Mouse (Mus musculus) kidney, adult 2 months (tissue): ENCODE data around the gene Txndc17. TPM values are rescaled to one million over a fixed set of nuclear protein-coding genes. Genes with fewer than 3 reads are reported as not detected.

Experiments
- DNase-seq: peaks from one replicate; pipeline ENCODE4 v3.0.0; 2021
- H3K27ac ChIP-seq: fragments of 200-500 bp; 2 replicates; pipeline ENCODE4 v1.5.1; 2012; ENCODE audit warnings: low read depth, low read length, control low read depth, inconsistent platforms; ENCODE audit not compliant: insufficient read depth
- H3K27me3 ChIP-seq: fragments of 200-500 bp; replicated peaks from 2 replicates; pipeline ENCODE4 v1.6.1; 2012; ENCODE audit warnings: mild to moderate bottlenecking, moderate library complexity, low read length, inconsistent platforms; ENCODE audit not compliant: control insufficient read depth, insufficient read depth
- H3K36me3 ChIP-seq: fragments of 200-500 bp; 2 replicates; pipeline ENCODE4 v1.6.1; 2012; ENCODE audit warnings: mild to moderate bottlenecking, moderate library complexity, low read length, inconsistent platforms; ENCODE audit not compliant: control insufficient read depth, insufficient read depth
- H3K4me1 ChIP-seq: fragments of 200-500 bp; 2 replicates; pipeline ENCODE4 v1.6.1; 2011; ENCODE audit warnings: low read length; ENCODE audit not compliant: control insufficient read depth, insufficient read depth
- H3K4me3 ChIP-seq: fragments of 200-500 bp; 2 replicates; pipeline ENCODE4 v1.5.1; 2011; ENCODE audit warnings: mild to moderate bottlenecking, low read depth, low read length, control low read depth; ENCODE audit not compliant: insufficient read depth
- CTCF ChIP-seq: fragments of 200-500 bp; conservative IDR thresholded peaks from 2 replicates; pipeline ENCODE4 v1.5.1; 2011; ENCODE audit warnings: low read depth, mild to moderate bottlenecking, control low read depth, low read length, moderate library complexity, mixed read lengths; ENCODE audit not compliant: insufficient read depth, insufficient read length
- POLR2A ChIP-seq: fragments of 200-500 bp; IDR thresholded peaks from one replicate; pipeline ENCODE4 v1.6.1; 2011; ENCODE audit warnings: low read depth, low read length, control low read depth
- WGBS: fragments of 180-500 bp; shearing (Covaris S2); methylation state at CpG from one replicate; pipeline ENCODE4 v1.1.7; 2018; 5-methylcytosine and 5-hydroxymethylcytosine counted together
- polyA plus RNA-seq: library from polyadenylated mRNA; depleted of rRNA; stranded (reverse); fragments of >200 nt; gene quantifications from 2 replicates; pipeline ENCODE4 v1.2.3, GENCODE M21; 2012; rRNA removed

The Txndc17 gene
- polyA plus RNA-seq, 1 experiment = 149 TPM

- no peak for TF ChIP-seq POLR2A
- no peak for TF ChIP-seq CTCF
- whole genome bisulfite sequencing = 58% methylated on average over 5 of the region's 5 CpGs
- no peaks in the 10 kb centered on the region for H3K4me1 ChIP-seq
- H3K4me3 ChIP-seq = no peak overlapping the region
- no peak overlapping the region for H3K27ac ChIP-seq
- H3K36me3 ChIP-seq = no peaks in the 10 kb centered on the region
- no peak for DNase-seq
- H3K27me3 ChIP-seq = no peaks in the 10 kb centered on the region
These were observed 26.7 kb downstream of the Txndc17 start for GRCm38 (mm10) chr11:72234013-72234412.

DNA sequence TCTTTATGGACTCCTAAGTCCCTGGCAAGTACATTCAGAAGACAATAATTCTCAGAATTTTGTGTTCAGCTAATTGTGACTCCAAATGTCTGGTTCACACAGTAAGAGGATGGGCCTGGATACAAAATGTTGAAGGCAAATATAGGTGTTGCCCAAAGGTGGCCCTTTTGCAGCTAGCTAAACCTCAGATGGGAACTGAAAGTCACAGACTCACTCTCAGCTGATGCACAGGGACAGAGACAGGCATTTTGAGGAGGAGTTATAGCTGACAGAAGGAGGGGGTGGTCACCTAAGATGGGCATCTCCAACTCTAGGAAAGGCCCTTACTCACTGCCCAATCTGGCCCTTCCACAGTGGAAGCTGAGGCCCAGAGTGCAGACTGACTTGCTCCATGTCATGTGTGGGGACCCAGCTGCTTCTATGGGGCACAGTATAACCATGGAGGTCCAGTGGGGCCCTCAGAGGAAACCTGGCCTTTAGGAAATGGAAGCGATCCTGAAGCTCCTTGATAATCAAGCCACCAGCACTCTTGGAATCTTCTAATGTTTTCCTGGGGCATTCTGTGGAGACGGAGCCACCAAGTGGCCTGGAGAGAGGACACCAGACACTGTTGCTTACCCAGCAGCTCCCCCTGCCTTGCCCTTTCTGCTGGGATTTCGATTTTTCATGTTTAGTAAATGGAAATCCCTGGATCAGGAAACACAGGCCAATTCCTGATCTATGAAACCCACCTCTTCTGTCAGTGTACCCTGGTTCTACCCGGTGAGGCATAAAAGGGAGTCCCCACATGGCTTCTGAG, 32.9 kb downstream of the Txndc17 start:
- H3K4me1 ChIP-seq = no peaks in the 10 kb centered on the region
- H3K4me3 ChIP-seq = no peak overlapping the region
- no peak overlapping the region for H3K27ac ChIP-seq
- H3K36me3 ChIP-seq = no peaks in the 10 kb centered on the region
- 72% methylated on average over 4 of the region's 4 CpGs for WGBS
- no peak for TF ChIP-seq CTCF
- no peak for TF ChIP-seq POLR2A
- no peak for DNase-seq
- H3K27me3 ChIP-seq = no peaks in the 10 kb centered on the region

DNA sequence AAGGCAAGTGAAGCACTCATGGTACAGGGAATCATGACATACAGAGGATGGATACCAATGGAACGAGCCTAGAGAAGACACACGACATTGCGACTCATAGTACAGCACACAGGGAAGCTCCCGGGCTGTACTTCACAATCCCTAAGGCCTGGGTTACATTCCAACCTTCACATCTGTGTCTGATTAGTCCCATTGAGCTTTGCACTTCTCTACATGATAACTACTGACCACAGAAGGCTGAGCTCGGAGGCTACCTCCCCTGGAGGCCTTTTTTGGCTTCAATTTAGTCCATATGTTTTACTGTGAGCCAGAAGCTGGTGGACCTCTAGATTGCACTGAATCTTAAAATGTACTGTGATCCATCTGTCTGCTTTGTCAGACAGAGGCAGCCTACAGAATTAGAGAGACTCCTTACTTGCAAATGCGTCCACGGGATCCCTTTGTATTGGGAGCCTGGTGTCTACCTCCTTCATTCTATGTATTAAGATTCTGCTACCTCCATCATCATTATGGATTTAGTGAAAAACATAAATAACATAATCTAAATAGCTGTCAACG, 37.9 kb downstream of the Txndc17 start:
- H3K4me1 ChIP-seq = no peaks in the 10 kb centered on the region
- DNase-seq = no peak
- H3K36me3 ChIP-seq = no peaks in the 10 kb centered on the region
- H3K27me3 ChIP-seq = no peaks in the 10 kb centered on the region
- 85% methylated on average over 8 of the region's 8 CpGs for WGBS
- no peak overlapping the region for H3K27ac ChIP-seq
- TF ChIP-seq POLR2A = no peak
- TF ChIP-seq CTCF = no peak
- no peak overlapping the region for H3K4me3 ChIP-seq

- TF ChIP-seq POLR2A (no peak), CTCF (no peak)
- H3K4me3 ChIP-seq = no peak overlapping the region
- H3K4me1 ChIP-seq = no peaks in the 10 kb centered on the region
- no peak for DNase-seq
- H3K27ac ChIP-seq = no peak overlapping the region
- 96% methylated on average over 4 of the region's 4 CpGs for WGBS
- H3K27me3 ChIP-seq = no peaks in the 10 kb centered on the region
- H3K36me3 ChIP-seq = no peaks in the 10 kb centered on the region
These were observed 48.3 kb downstream of the Txndc17 start for GRCm38 (mm10) chr11:72255629-72256028.

- TF ChIP-seq CTCF = no peak
These were observed 49.1 kb downstream of the Txndc17 start for GRCm38 (mm10) chr11:72256441-72256840.

More at GRCm38 (mm10) chr11:72256441-72256840, 49.1 kb downstream of the Txndc17 start:
- 71% methylated on average over 2 of the region's 2 CpGs for WGBS
- Histone ChIP-seq H3K36me3 (no peaks in the 10 kb centered on the region), H3K27me3 (no peaks in the 10 kb centered on the region), H3K27ac (no peak overlapping the region), H3K4me1 (no peaks in the 10 kb centered on the region), H3K4me3 (no peak overlapping the region)
- DNase-seq = no peak

Other genes with a start within 250 kb of the Txndc17 start
- gene Aipl1, start 170.0 kb upstream of the Txndc17 start, polyA plus RNA-seq = not detected in 2 replicates
- gene Pimreg, start 165.5 kb upstream of the Txndc17 start, polyA plus RNA-seq = 0.39 and 0.55 TPM in 2 replicates
- gene Pitpnm3, start 71.8 kb upstream of the Txndc17 start, polyA plus RNA-seq = 4.7 and 5.5 TPM in 2 replicates
- gene Gm43951, start 707 bp upstream of the Txndc17 start, polyA plus RNA-seq = 0.20 and 0.23 TPM in 2 replicates
- gene 4933427D14Rik, start 88 bp upstream of the Txndc17 start, polyA plus RNA-seq = 4.6 and 4.8 TPM in 2 replicates
- gene Med31, start 8.0 kb downstream of the Txndc17 start, polyA plus RNA-seq = 8.3 and 9.4 TPM in 2 replicates
- 0.16 and 0.27 TPM in 2 replicates for gene Slc13a5, start 59.7 kb downstream of the Txndc17 start, polyA plus RNA-seq
- gene Xaf1, start 94.1 kb downstream of the Txndc17 start, polyA plus RNA-seq = 18.7 and 23.9 TPM in 2 replicates
- gene Fbxo39, start 106.9 kb downstream of the Txndc17 start, polyA plus RNA-seq = 0.07 and 0.11 TPM in 2 replicates
- gene Tekt1, start 154.9 kb downstream of the Txndc17 start, polyA plus RNA-seq = 0.13 TPM in 1 of 2 replicates, not detected in the other
- 20.3 and 22.1 TPM in 2 replicates for gene Smtnl2, start 204.2 kb downstream of the Txndc17 start, polyA plus RNA-seq
- 24.3 and 29.3 TPM in 2 replicates for gene Ggt6, start 228.0 kb downstream of the Txndc17 start, polyA plus RNA-seq
- gene Mybbp1a, start 233.8 kb downstream of the Txndc17 start, polyA plus RNA-seq = 27.0 and 28.6 TPM in 2 replicates